Mouse (Mus musculus) ES-Bruce4 (cell line): Measurements from ENCODE around the gene Lpin2.

ENCODE experiments used
- CTCF ChIP-seq: IDR thresholded peaks from one replicate; pipeline ENCODE4 v1.8.1; 2011; ENCODE audit warnings: low read depth, low read length
- EP300 ChIP-seq: IDR thresholded peaks from 2 replicates; pipeline ENCODE4 v1.6.1; 2011; ENCODE audit warnings: low read depth, low read length; ENCODE audit not compliant: insufficient read depth
- POLR2A ChIP-seq: IDR thresholded peaks from one replicate; pipeline ENCODE4 v1.8.1; 2011; ENCODE audit warnings: low read length; ENCODE audit not compliant: insufficient read depth

- TF ChIP-seq CTCF (no peak), EP300 (no peak), POLR2A (no peak)
Observed at GRCm38 (mm10) chr17:71178530-71179181, 3.7 kb upstream of the Lpin2 start.
